In the genomic region with DNA sequence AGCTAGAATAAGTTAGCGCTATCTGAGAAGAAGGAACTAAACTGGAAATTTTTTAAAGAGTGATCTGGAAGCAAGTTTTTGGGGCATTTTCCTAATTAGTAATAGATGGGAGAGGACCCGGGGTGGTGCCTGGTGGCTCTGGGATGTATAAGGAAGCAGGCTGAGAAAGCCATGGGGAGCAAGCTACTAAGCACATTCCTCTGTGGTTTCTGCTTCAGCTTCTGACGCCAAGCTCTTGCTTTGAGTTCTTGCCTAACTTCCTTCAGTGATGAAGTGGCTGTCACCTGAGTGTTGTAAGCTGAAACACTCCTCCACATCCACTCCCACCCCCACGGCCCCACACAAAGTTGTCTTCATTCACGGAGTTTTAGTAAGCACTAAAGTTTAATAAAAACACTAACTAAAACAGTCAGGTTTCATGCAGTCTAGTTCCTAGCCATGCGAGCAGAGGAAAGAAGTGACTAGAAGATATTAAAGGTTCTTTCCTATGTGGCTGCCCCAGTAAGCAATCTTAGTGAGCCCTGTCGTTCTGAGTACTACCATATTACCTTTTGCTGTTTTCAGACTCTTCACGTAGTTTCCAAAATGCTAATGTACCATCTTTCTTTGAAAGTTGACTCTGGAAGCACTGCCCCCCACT, we compare ENCODE assay signal across 23 mouse cellular contexts.
DNase-seq lines count a peak whose midpoint lies in the region; ATAC-seq and TF ChIP-seq lines count a peak whose summit lies in the region.
"Had no signal": no experiment of that assay in that cellular context is flagged by ENCODE, and none has a peak within 500 bp of the region (broad histone marks: within the 10 kb centered on the region; RNA-seq: fewer than 3 reads in every experiment).

No protein-coding gene starts in this region.

- H3K36me3 ChIP-seq in kidney, embryonic 15.5 days = no peaks in the 10 kb centered on the region
- H3K36me3 ChIP-seq in limb, embryonic 13.5 days = no peaks in the 10 kb centered on the region
- H3K36me3 ChIP-seq in limb, embryonic 10.5 days = no peaks in the 10 kb centered on the region
- H3K36me3 ChIP-seq: embryonic facial prominence, embryonic 10.5 days; forebrain, embryonic 10.5 days; forebrain, embryonic 15.5 days; heart, embryonic 15.5 days; hindbrain, embryonic 10.5 days had no signal

- H3K4me2 ChIP-seq in kidney, embryonic 15.5 days = no peak overlapping the region
- no peak overlapping the region for H3K4me2 ChIP-seq in limb, embryonic 13.5 days (replicated peaks)
- H3K4me2 ChIP-seq: forebrain, embryonic 15.5 days; heart, embryonic 11.5 days; heart, embryonic 15.5 days; hindbrain, embryonic 14.5 days had no signal

- WGBS in kidney, embryonic 15.5 days = 50% methylated on average over 8 of the region's 8 CpGs
- WGBS in limb, embryonic 13.5 days = 62% methylated on average over 8 of the region's 8 CpGs
- 81% methylated on average over 8 of the region's 8 CpGs for WGBS in limb, embryonic 10.5 days
- 91% methylated on average over 8 of the region's 8 CpGs for WGBS in cerebellum, adult 2 months

- no peak for DNase-seq in kidney, adult 11 months
- no peak for DNase-seq in limb, embryonic 10.5 days (ENCODE audit: low spot score)
- peak; percentile 30 for DNase-seq in fibroblast of lung, adult 2 months (ENCODE audit: low read depth)
- DNase-seq in lung, postnatal 10 days = peak; percentile 22
- no peak for DNase-seq in frontal cortex, postnatal 14 days (ENCODE audit: low spot score in 2 of 2)
- DNase-seq in cerebellum, adult 2 months = no peak
- DNase-seq: adrenal gland, adult 2 months; adrenal gland, postnatal 25 days; cerebellum, adult 18-20 months; cerebellum, postnatal 10 days; gastrocnemius, postnatal 10 days; heart, adult 18-20 months; heart, postnatal 14 days had no signal

- no peak for TF ChIP-seq POLR2A in cerebellum, adult 2 months (IDR thresholded peaks at IDR 0.05; ENCODE audit: borderline replicate concordance, insufficient read depth, low read length)

- ATAC-seq in kidney, embryonic 15.5 days (replicated peaks; ENCODE audit: low FRiP score) = 0 out of 2 replicates have a peak, but pooled peaks have one; percentile 60
- ATAC-seq in limb, embryonic 13.5 days (ENCODE audit: low FRiP score, low read depth) = no peak
- ATAC-seq: forebrain, embryonic 15.5 days had no signal

- H3K27me3 ChIP-seq in kidney, embryonic 15.5 days = no peaks in the 10 kb centered on the region
- H3K27me3 ChIP-seq in limb, embryonic 13.5 days = peaks cover 7% of the 10 kb centered on the region
- no peaks in the 10 kb centered on the region for H3K27me3 ChIP-seq in limb, embryonic 10.5 days (ENCODE audit: low read depth, poor library complexity, severe bottlenecking)
- no peaks in the 10 kb centered on the region; the same call in 1 of the 2 replicates for H3K27me3 ChIP-seq in cerebellum, adult 2 months (ENCODE audit: control insufficient read depth, insufficient read depth, low read length)
- H3K27me3 ChIP-seq: CH12.LX; forebrain, embryonic 15.5 days; heart, embryonic 15.5 days had no signal

- H3K9me3 ChIP-seq in kidney, embryonic 15.5 days (replicated peaks) = no peaks in the 10 kb centered on the region
- H3K9me3 ChIP-seq in limb, embryonic 13.5 days = no peaks in the 10 kb centered on the region
- no peaks in the 10 kb centered on the region for H3K9me3 ChIP-seq in limb, embryonic 10.5 days (replicated peaks)
- H3K9me3 ChIP-seq: embryonic facial prominence, embryonic 10.5 days; forebrain, embryonic 10.5 days; forebrain, embryonic 15.5 days; heart, embryonic 15.5 days; hindbrain, embryonic 10.5 days had no signal

- H3K9ac ChIP-seq in kidney, embryonic 15.5 days = no peak overlapping the region
- no peak overlapping the region for H3K9ac ChIP-seq in limb, embryonic 13.5 days
- H3K9ac ChIP-seq: forebrain, embryonic 15.5 days; heart, embryonic 15.5 days; hindbrain, embryonic 14.5 days had no signal

- H3K4me3 ChIP-seq in kidney, embryonic 15.5 days (replicated peaks) = no peak overlapping the region
- no peak overlapping the region for H3K4me3 ChIP-seq in limb, embryonic 13.5 days
- H3K4me3 ChIP-seq in limb, embryonic 10.5 days = no peak overlapping the region
- H3K4me3 ChIP-seq in cerebellum, adult 2 months (replicated peaks; ENCODE audit: insufficient read depth, low read depth, low read length) = no peak overlapping the region
- H3K4me3 ChIP-seq: embryonic facial prominence, embryonic 10.5 days; forebrain, embryonic 10.5 days; forebrain, embryonic 15.5 days; heart, embryonic 15.5 days; hindbrain, embryonic 10.5 days had no signal

- peaks cover 6% of the 10 kb centered on the region; the same call in 1 of the 2 replicates for H3K4me1 ChIP-seq in kidney, embryonic 15.5 days
- peaks cover 15% of the 10 kb centered on the region for H3K4me1 ChIP-seq in limb, embryonic 13.5 days
- peaks cover 12% of the 10 kb centered on the region for H3K4me1 ChIP-seq in limb, embryonic 10.5 days
- H3K4me1 ChIP-seq in cerebellum, adult 2 months (ENCODE audit: control insufficient read depth, insufficient read depth, low read length) = no peaks in the 10 kb centered on the region
- H3K4me1 ChIP-seq: forebrain, embryonic 10.5 days; forebrain, embryonic 15.5 days; hindbrain, embryonic 10.5 days had no signal

- TF ChIP-seq CTCF in cerebellum, adult 2 months (IDR thresholded peaks at IDR 0.05; ENCODE audit: borderline replicate concordance, insufficient read depth, low read depth, low read length) = no peak

- no peak overlapping the region for H3K27ac ChIP-seq in kidney, embryonic 15.5 days
- 0 out of 2 replicates have a peak overlapping the region, but pooled peaks have one; percentile 16 for H3K27ac ChIP-seq in limb, embryonic 13.5 days
- H3K27ac ChIP-seq in limb, embryonic 10.5 days = no peak overlapping the region
- H3K27ac ChIP-seq in cerebellum, adult 2 months (ENCODE audit: insufficient read depth, low read length) = no peak overlapping the region
- H3K27ac ChIP-seq: embryonic facial prominence, embryonic 10.5 days; forebrain, embryonic 10.5 days; forebrain, embryonic 15.5 days; hindbrain, embryonic 10.5 days; hindbrain, embryonic 14.5 days had no signal

Comparison
In these comparisons a context has a peak if more than half of its experiments do, and no peak if none do; other contexts are left out.
1. DNase-seq: peak in fibroblast of lung, adult 2 months (single experiment) and lung, postnatal 10 days (single experiment); none in kidney, adult 11 months (single experiment), limb, embryonic 10.5 days (single experiment), frontal cortex, postnatal 14 days (0 of 2) and cerebellum, adult 2 months (0 of 2).